Mouse (Mus musculus) midbrain, embryonic 15.5 days (tissue): Measurements from ENCODE around the gene Gtf2h4. TPM values are rescaled to one million over a fixed set of nuclear protein-coding genes. Genes with fewer than 3 reads are reported as not detected.

ENCODE experiments used
- ATAC-seq: fragments of 200-750 bp; cut with Nextera tagmentation; replicated peaks from 2 replicates; pipeline ENCODE4 v1.8.0; 2017; ENCODE audit warnings: moderate TSS enrichment
- H3K27ac ChIP-seq: fragments of 300-500 bp; sonication (generic); 2 replicates; pipeline ENCODE4 v1.5.1; 2015; ENCODE audit warnings: mild to moderate bottlenecking, inconsistent platforms
- H3K27me3 ChIP-seq: fragments of 300-500 bp; sonication (generic); replicated peaks from 2 replicates; pipeline ENCODE4 v1.6.1; 2015; ENCODE audit warnings: inconsistent platforms
- H3K36me3 ChIP-seq: fragments of 300-500 bp; sonication (generic); replicated peaks from 2 replicates; pipeline ENCODE4 v1.6.1; 2015; ENCODE audit warnings: inconsistent platforms
- H3K4me1 ChIP-seq: fragments of 300-500 bp; sonication (generic); 2 replicates; pipeline ENCODE4 v1.6.1; 2015; ENCODE audit warnings: inconsistent platforms
- H3K4me2 ChIP-seq: fragments of 300-500 bp; sonication (generic); 2 replicates; pipeline ENCODE4 v1.6.1; 2015; ENCODE audit warnings: inconsistent platforms, mild to moderate bottlenecking, moderate library complexity
- H3K4me3 ChIP-seq: fragments of 300-500 bp; sonication (generic); 2 replicates; pipeline ENCODE4 v1.5.1; 2015; ENCODE audit warnings: mild to moderate bottlenecking, inconsistent platforms
- H3K9ac ChIP-seq: fragments of 300-500 bp; sonication (generic); 2 replicates; pipeline ENCODE4 v1.6.1; 2015; ENCODE audit warnings: mild to moderate bottlenecking, inconsistent platforms
- H3K9me3 ChIP-seq: fragments of 300-500 bp; sonication (generic); 2 replicates; pipeline ENCODE4 v1.6.1; 2016; ENCODE audit warnings: inconsistent platforms
- WGBS: fragments of 180-500 bp; shearing (Covaris S2); methylation state at CpG from one replicate; pipeline ENCODE4 v1.1.7; 2015; ENCODE audit warnings: mixed read lengths; 5-methylcytosine and 5-hydroxymethylcytosine counted together
- polyA plus RNA-seq: library from polyadenylated mRNA; unstranded; fragments of >200 nt; fragmentation: Nextera tagmentation; extraction: Ambion mirVana; gene quantifications from 2 replicates; pipeline ENCODE4 v1.2.1, GENCODE M21; 2015

Gtf2h4 gene
- polyA plus RNA-seq, 1 experiment from 2014 or later = 29.5 TPM

GRCm38 (mm10) chr17:35666851-35667256 is 6.7 kb downstream of the Gtf2h4 start:
- Histone ChIP-seq H3K36me3 (0 out of 2 replicates have a peak, but pooled peaks cover 5% of the 10 kb centered on the region), H3K9ac (peak overlapping the region; percentile 90), H3K4me2 (peak overlapping the region; percentile 85), H3K4me1 (peaks cover 14% of the 10 kb centered on the region), H3K4me3 (peak overlapping the region; percentile 67), H3K27ac (peak overlapping the region; percentile 85), H3K27me3 (no peaks in the 10 kb centered on the region), H3K9me3 (no peaks in the 10 kb centered on the region)
- peak; percentile 67 for ATAC-seq
- WGBS = 5% methylated on average over 13 of the region's 13 CpGs

- no peak overlapping the region for H3K4me2 ChIP-seq
- ATAC-seq = no peak
These were observed 7.5 kb downstream of the Gtf2h4 start for GRCm38 (mm10) chr17:35665957-35666515.

GRCm38 (mm10) chr17:35653086-35653485 is 20.5 kb downstream of the Gtf2h4 start:
- H3K9me3 ChIP-seq = no peaks in the 10 kb centered on the region
- H3K4me1 ChIP-seq = no peaks in the 10 kb centered on the region
- 79% methylated on average over 2 of the region's 2 CpGs for WGBS
- H3K27ac ChIP-seq = no peak overlapping the region
- no peak overlapping the region for H3K4me2 ChIP-seq
- no peak overlapping the region for H3K4me3 ChIP-seq
- H3K36me3 ChIP-seq = peaks cover 14% of the 10 kb centered on the region
- no peak overlapping the region for H3K9ac ChIP-seq
- no peaks in the 10 kb centered on the region for H3K27me3 ChIP-seq
- ATAC-seq = no peak

More at GRCm38 (mm10) chr17:35665957-35666515, 7.5 kb downstream of the Gtf2h4 start:
- WGBS = 81% methylated on average over 17 of the region's 17 CpGs
- Histone ChIP-seq H3K9me3 (no peaks in the 10 kb centered on the region), H3K27ac (no peak overlapping the region), H3K9ac (no peak overlapping the region), H3K4me3 (no peak overlapping the region), H3K27me3 (no peaks in the 10 kb centered on the region), H3K4me1 (peaks cover 14% of the 10 kb centered on the region), H3K36me3 (0 out of 2 replicates have a peak, but pooled peaks cover 5% of the 10 kb centered on the region)

- no peak overlapping the region for H3K4me3 ChIP-seq
- no peak overlapping the region for H3K4me2 ChIP-seq
- H3K4me1 ChIP-seq = no peaks in the 10 kb centered on the region
- no peak for ATAC-seq
- H3K27me3 ChIP-seq = no peaks in the 10 kb centered on the region
- H3K36me3 ChIP-seq = no peaks in the 10 kb centered on the region
- H3K27ac ChIP-seq = no peak overlapping the region
- H3K9ac ChIP-seq = no peak overlapping the region
- 71% methylated on average over 2 of the region's 2 CpGs for WGBS
- H3K9me3 ChIP-seq = no peaks in the 10 kb centered on the region
These were observed 24.1 kb downstream of the Gtf2h4 start for GRCm38 (mm10) chr17:35649429-35649828.

GRCm38 (mm10) chr17:35643609-35644236 is 29.8 kb downstream of the Gtf2h4 start, which contains the start of gene Mucl3:
TSS of gene Mucl3 (minus strand) at chr17:35643695.
- Histone ChIP-seq H3K9me3 (no peaks in the 10 kb centered on the region), H3K27me3 (no peaks in the 10 kb centered on the region), H3K4me3 (no peak within 1 kb of the TSS), H3K9ac (no peak within 1 kb of the TSS), H3K27ac (no peak within 1 kb of the TSS), H3K36me3 (no peaks in the 10 kb centered on the region), H3K4me2 (no peak within 1 kb of the TSS), H3K4me1 (no peaks in the 10 kb centered on the region)
- no peak for ATAC-seq
- 70% methylated on average over 13 of the region's 13 CpGs for WGBS

GRCm38 (mm10) chr17:35639352-35639751 is 34.2 kb downstream of the Gtf2h4 start:
- no peaks in the 10 kb centered on the region for H3K4me1 ChIP-seq

GRCm38 (mm10) chr17:35638475-35639190 is 34.9 kb downstream of the Gtf2h4 start:
- peaks cover 8% of the 10 kb centered on the region for H3K27me3 ChIP-seq
- H3K9me3 ChIP-seq = no peaks in the 10 kb centered on the region
- no peak overlapping the region for H3K9ac ChIP-seq
- peak overlapping the region; percentile 30 for H3K4me2 ChIP-seq
- H3K4me3 ChIP-seq = no peak overlapping the region
- no peak overlapping the region for H3K27ac ChIP-seq
- H3K4me1 ChIP-seq = no peaks in the 10 kb centered on the region
- 27% methylated on average over 14 of the region's 14 CpGs for WGBS
- peak; percentile 82 for ATAC-seq
- H3K36me3 ChIP-seq = no peaks in the 10 kb centered on the region

More at GRCm38 (mm10) chr17:35639352-35639751, 34.2 kb downstream of the Gtf2h4 start:
- H3K27ac ChIP-seq = no peak overlapping the region
- peaks cover 8% of the 10 kb centered on the region for H3K27me3 ChIP-seq
- no peak overlapping the region for H3K4me2 ChIP-seq
- H3K36me3 ChIP-seq = no peaks in the 10 kb centered on the region
- no peak for ATAC-seq
- no peak overlapping the region for H3K4me3 ChIP-seq
- H3K9ac ChIP-seq = no peak overlapping the region
- WGBS = 88% methylated on average over 6 of the region's 6 CpGs
- H3K9me3 ChIP-seq = no peaks in the 10 kb centered on the region

- no peak overlapping the region for H3K27ac ChIP-seq
- no peaks in the 10 kb centered on the region for H3K4me1 ChIP-seq
- no peak; the same call in 1 of the 2 replicates for ATAC-seq
- no peaks in the 10 kb centered on the region for H3K36me3 ChIP-seq
- 39% methylated on average over 5 of the region's 5 CpGs for WGBS
- H3K4me3 ChIP-seq = no peak overlapping the region
- H3K4me2 ChIP-seq = peak overlapping the region; percentile 74; the same call in 1 of the 2 replicates
- no peak overlapping the region for H3K9ac ChIP-seq
- peaks cover 8% of the 10 kb centered on the region for H3K27me3 ChIP-seq
- no peaks in the 10 kb centered on the region for H3K9me3 ChIP-seq
These were observed 37.2 kb downstream of the Gtf2h4 start for GRCm38 (mm10) chr17:35636363-35636762.

- peak; percentile 81 for ATAC-seq
- peak overlapping the region; percentile 63 for H3K27ac ChIP-seq
- peak overlapping the region; percentile 46 for H3K9ac ChIP-seq
- under 1% methylated on average over 15 of the region's 15 CpGs for WGBS
- peaks cover 8% of the 10 kb centered on the region for H3K27me3 ChIP-seq
- H3K4me1 ChIP-seq = no peaks in the 10 kb centered on the region
- peak overlapping the region; percentile 74 for H3K4me2 ChIP-seq
- H3K36me3 ChIP-seq = no peaks in the 10 kb centered on the region
- no peaks in the 10 kb centered on the region for H3K9me3 ChIP-seq
- H3K4me3 ChIP-seq = peak overlapping the region; percentile 43
These were observed 37.8 kb downstream of the Gtf2h4 start for GRCm38 (mm10) chr17:35635699-35636111.

- H3K4me3 ChIP-seq = no peak overlapping the region
- peaks cover 8% of the 10 kb centered on the region for H3K27me3 ChIP-seq
- ATAC-seq = no peak
- no peaks in the 10 kb centered on the region for H3K4me1 ChIP-seq
- H3K9ac ChIP-seq = no peak overlapping the region
- no peaks in the 10 kb centered on the region for H3K9me3 ChIP-seq
- H3K4me2 ChIP-seq = no peak overlapping the region
- no peaks in the 10 kb centered on the region for H3K36me3 ChIP-seq
- H3K27ac ChIP-seq = no peak overlapping the region
- WGBS = 87% methylated on average over 3 of the region's 3 CpGs
These were observed 38.3 kb downstream of the Gtf2h4 start for GRCm38 (mm10) chr17:35635202-35635601.

GRCm38 (mm10) chr17:35633992-35634391 is 39.5 kb downstream of the Gtf2h4 start:
- ATAC-seq = 0 out of 2 replicates have a peak, but pooled peaks have one; percentile 34
- no peak overlapping the region for H3K9ac ChIP-seq
- no peaks in the 10 kb centered on the region for H3K4me1 ChIP-seq
- WGBS = 14% methylated on average over 1 of the region's 1 CpGs
- no peak overlapping the region for H3K4me2 ChIP-seq
- peaks cover 8% of the 10 kb centered on the region for H3K27me3 ChIP-seq
- H3K27ac ChIP-seq = no peak overlapping the region
- H3K9me3 ChIP-seq = no peaks in the 10 kb centered on the region
- H3K36me3 ChIP-seq = no peaks in the 10 kb centered on the region
- no peak overlapping the region for H3K4me3 ChIP-seq

- H3K4me2 ChIP-seq = no peak within 1 kb of the TSS
- H3K27me3 ChIP-seq = no peaks in the 10 kb centered on the region
- WGBS = 86% methylated on average over 7 of the region's 7 CpGs
- H3K4me3 ChIP-seq = no peak within 1 kb of the TSS
- H3K27ac ChIP-seq = no peak within 1 kb of the TSS
- no peaks in the 10 kb centered on the region for H3K36me3 ChIP-seq
- H3K9me3 ChIP-seq = no peaks in the 10 kb centered on the region
- no peak within 1 kb of the TSS for H3K9ac ChIP-seq
- ATAC-seq = no peak
- H3K4me1 ChIP-seq = no peaks in the 10 kb centered on the region
These were observed 47.0 kb downstream of the Gtf2h4 start, which contains the start of gene Gm9573 for GRCm38 (mm10) chr17:35626537-35626936. TSS of gene Gm9573 (minus strand) at chr17:35626637.
